Mouse (Mus musculus) lung, adult 2 months (tissue): ENCODE results near the gene Pdik1l.

Experiments
- CTCF ChIP-seq: fragments of 200-500 bp; IDR thresholded peaks from 2 replicates; pipeline ENCODE4 v1.5.1; 2011; ENCODE audit warnings: mild to moderate bottlenecking, low read length, control low read depth; ENCODE audit not compliant: insufficient read depth
- POLR2A ChIP-seq: fragments of 200-500 bp; IDR thresholded peaks from 2 replicates; pipeline ENCODE4 v1.6.1; 2011; ENCODE audit warnings: low read depth, mild to moderate bottlenecking, control low read depth, low read length, borderline replicate concordance; ENCODE audit errors: extremely low read depth

DNA sequence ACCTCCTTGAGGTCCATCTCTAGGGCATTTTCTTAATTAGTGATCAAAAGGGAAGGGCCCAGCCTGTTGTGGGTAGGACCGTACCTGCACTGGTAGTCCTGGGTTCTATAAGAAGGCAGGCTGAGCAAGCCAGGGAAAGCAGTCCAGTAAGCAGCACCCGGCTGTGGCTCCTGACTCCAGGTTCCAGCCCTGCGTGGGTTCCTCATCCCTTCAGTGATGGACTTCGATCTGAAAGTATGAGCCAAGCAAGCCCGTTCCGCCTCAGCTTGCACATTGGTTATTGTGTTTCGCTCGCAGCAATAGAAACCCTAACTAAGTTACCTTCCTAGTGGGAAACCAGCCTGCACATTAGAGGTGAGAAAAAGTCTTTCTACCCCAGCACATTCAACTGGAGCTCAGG, 9.7 kb upstream of the Pdik1l start:
- TF ChIP-seq CTCF (no peak), POLR2A (no peak)
